Mouse (Mus musculus): ENCODE results near the gene Ephx1.
"Not testable (repeated sequence)": the region's sequence is repeated elsewhere in the genome, so short reads cannot be mapped to it uniquely, and the experiment has no call there.

Gene Ephx1

GRCm38 (mm10) chr1:181020756-181021487, at the start of gene Ephx1:
Gene Ephx1, minus strand, starts transcription at chr1:181020904.
- DNase-seq, result peak; percentile 1

GRCm38 (mm10) chr1:181069671-181070070, 49.0 kb upstream of the Ephx1 start:
- DNase-seq, result no peak

GRCm38 (mm10) chr1:181068344-181068743, 47.6 kb upstream of the Ephx1 start:
- no peak for DNase-seq

GRCm38 (mm10) chr1:181064648-181065047, 43.9 kb upstream of the Ephx1 start:
- DNase-seq, result no peak

- DNase-seq, result no peak
Observed at GRCm38 (mm10) chr1:181063991-181064390, 43.3 kb upstream of the Ephx1 start.

- no peak for DNase-seq
Observed at GRCm38 (mm10) chr1:181061784-181062485, 41.2 kb upstream of the Ephx1 start.

- no peak for DNase-seq
Observed at GRCm38 (mm10) chr1:181052898-181053297, 32.2 kb upstream of the Ephx1 start.

GRCm38 (mm10) chr1:181050937-181051336, 30.2 kb upstream of the Ephx1 start, which contains the start of gene 9130409I23Rik:
Gene 9130409I23Rik, plus strand, starts transcription at chr1:181051237.
- no peak for DNase-seq

- DNase-seq, result no peak
Observed at GRCm38 (mm10) chr1:181049328-181049842, 28.7 kb upstream of the Ephx1 start.

- no peak for DNase-seq
Observed at GRCm38 (mm10) chr1:181047520-181047919, 26.8 kb upstream of the Ephx1 start.

GRCm38 (mm10) chr1:181039652-181040051, 18.9 kb upstream of the Ephx1 start:
- no peak for DNase-seq

- no peak for DNase-seq
Observed at GRCm38 (mm10) chr1:181037623-181038022, 16.9 kb upstream of the Ephx1 start.

GRCm38 (mm10) chr1:181035015-181035778, 14.5 kb upstream of the Ephx1 start:
- DNase-seq, result not testable (repeated sequence)

- DNase-seq, result peak; percentile 72
Observed at GRCm38 (mm10) chr1:181022265-181022664, 1.6 kb upstream of the Ephx1 start.

- DNase-seq, result peak; percentile 1
Observed at GRCm38 (mm10) chr1:181021488-181021865, 773 bp upstream of the Ephx1 start.

- DNase-seq, result no peak
Observed at GRCm38 (mm10) chr1:181017890-181018420, 2.7 kb downstream of the Ephx1 start.

GRCm38 (mm10) chr1:181017212-181017711, 3.4 kb downstream of the Ephx1 start:
- peak; percentile 93 for DNase-seq

GRCm38 (mm10) chr1:181016532-181017131, 4.1 kb downstream of the Ephx1 start:
- peak; percentile 93 for DNase-seq

GRCm38 (mm10) chr1:181016045-181016444, 4.7 kb downstream of the Ephx1 start:
- no peak for DNase-seq

- DNase-seq, result peak; percentile 92
Observed at GRCm38 (mm10) chr1:181015558-181015957, 5.1 kb downstream of the Ephx1 start.

GRCm38 (mm10) chr1:181014731-181015500, 5.8 kb downstream of the Ephx1 start:
- peak; percentile 65 for DNase-seq
